Mouse (Mus musculus) CH12.LX (cell line): ENCODE data around the gene Cdh13. TPM values are rescaled to one million over a fixed set of nuclear protein-coding genes. Genes with fewer than 3 reads are reported as not detected.

Source experiments
- DNase-seq: peaks from one replicate; pipeline ENCODE4 v3.0.0-alpha.2; 2013; ENCODE audit errors: extremely low read depth
- H3K27ac ChIP-seq: 2 replicates; pipeline ENCODE4 v1.5.1; 2012; ENCODE audit warnings: low read depth, mild to moderate bottlenecking, control low read depth, moderate library complexity; ENCODE audit not compliant: insufficient read depth
- H3K27me3 ChIP-seq: replicated peaks from 2 replicates; pipeline ENCODE3; 2012; ENCODE audit warnings: inconsistent platforms
- H3K36me3 ChIP-seq, 2 experiments: replicated peaks in 1 of 2; 2 replicates each; pipeline versions ENCODE3 to v1.6.1; 2012; ENCODE audit warnings: inconsistent platforms in 1 of 2, low read length in 1 of 2, mild to moderate bottlenecking in 1 of 2, mixed read lengths in 1 of 2, moderate library complexity in 1 of 2; ENCODE audit not compliant: control insufficient read depth in 1 of 2, insufficient read depth in 1 of 2
- H3K4me1 ChIP-seq, 2 experiments: 2 replicates each; pipeline ENCODE4 v1.6.1; 2012; ENCODE audit warnings: inconsistent platforms in 1 of 2, moderate library complexity in 1 of 2; ENCODE audit not compliant: insufficient read depth in 2 of 2, control insufficient read depth in 1 of 2
- H3K4me2 ChIP-seq: 2 replicates; pipeline ENCODE4 v1.6.1; 2012; ENCODE audit warnings: low read depth, mild to moderate bottlenecking, control low read depth; ENCODE audit not compliant: poor library complexity, insufficient read depth, severe bottlenecking
- H3K4me3 ChIP-seq, 3 experiments: fragments of 150-350 bp in 1 of 3; sonication (generic) in 1 of 3; replicated peaks in 1 of 3; 2 replicates each; pipeline versions ENCODE3 to v1.5.1; 2011 to 2012; ENCODE audit warnings: low read depth in 2 of 3, low read length in 2 of 3, mild to moderate bottlenecking in 2 of 3, moderate library complexity in 2 of 3, control low read depth in 1 of 3, improper control_type of control experiment in 1 of 3, inconsistent platforms in 1 of 3, mixed read lengths in 1 of 3; ENCODE audit not compliant: poor library complexity in 1 of 3
- H3K79me2 ChIP-seq: replicated peaks from 2 replicates; pipeline ENCODE4 v1.6.1; 2012; ENCODE audit warnings: mild to moderate bottlenecking, moderate library complexity; ENCODE audit not compliant: control insufficient read depth, poor library complexity, insufficient read depth, severe bottlenecking; ENCODE audit errors: extremely low read depth
- H3K9ac ChIP-seq: 2 replicates; pipeline ENCODE4 v1.6.1; 2012; ENCODE audit warnings: low read depth, mild to moderate bottlenecking, control low read depth, moderate library complexity; ENCODE audit not compliant: insufficient read depth
- H3K9me3 ChIP-seq: replicated peaks from 2 replicates; pipeline ENCODE3; 2012; ENCODE audit warnings: low read length, inconsistent platforms, mixed read lengths
- CHD2 ChIP-seq: IDR thresholded peaks from 2 replicates; pipeline ENCODE4 v1.6.1; 2011; ENCODE audit warnings: low read length, improper control_type of control experiment
- E2F4 ChIP-seq: IDR thresholded peaks from 2 replicates; pipeline ENCODE4 v1.6.1; 2011; ENCODE audit warnings: low read depth, low read length, improper control_type of control experiment; ENCODE audit not compliant: insufficient replicate concordance
- HCFC1 ChIP-seq: IDR thresholded peaks from 2 replicates; pipeline ENCODE4 v1.6.1; 2012; ENCODE audit warnings: low read depth, mild to moderate bottlenecking, inconsistent platforms, low read length, improper control_type of control experiment
- USF2 ChIP-seq: conservative IDR thresholded peaks from 2 replicates; pipeline ENCODE4 v1.6.1; 2011; ENCODE audit warnings: low read depth, low read length, improper control_type of control experiment
- ZKSCAN1 ChIP-seq: IDR thresholded peaks from 2 replicates; pipeline ENCODE4 v1.6.1; 2012; ENCODE audit warnings: low read depth, inconsistent platforms, low read length, improper control_type of control experiment, borderline replicate concordance
- dilution Hi-C: fragments of 300-500 bp; cut with MboI; formaldehyde crosslinking; loops from 2 replicates; pipeline ENCODE4 v1.14.3; 2020; ENCODE audit warnings: low sequenced_read_pairs; ENCODE audit not compliant: extremely low pct_unique_long_range_greater_than_20kb, extremely low pct_ligation_motif_present
- in situ Hi-C: fragments of 300-500 bp; cut with MboI; formaldehyde crosslinking; loops from 3 replicates; pipeline ENCODE4 v1.14.3; 2019; ENCODE audit warnings: low sequenced_read_pairs, low pct_ligation_motif_present, low pct_unique_long_range_greater_than_20kb, mixed read lengths
- polyA plus RNA-seq: library from polyadenylated mRNA; unstranded; fragments of >175 nt; gene quantifications from 2 replicates; pipeline ENCODE4 v1.2.1, GENCODE M21; 2012; ENCODE audit warnings: low read depth; ENCODE audit not compliant: insufficient read length
- total RNA-seq, 2 experiments: library from RNA; depleted of rRNA; stranded (reverse); fragments of 300-350 nt in 1 of 2; fragments of >200 nt in 1 of 2; gene quantifications; 2 replicates each; pipeline ENCODE4 v1.2.3; 2012 to 2014

Cdh13 gene
- total and polyA plus RNA-seq, 3 experiments: not detected

DNA sequence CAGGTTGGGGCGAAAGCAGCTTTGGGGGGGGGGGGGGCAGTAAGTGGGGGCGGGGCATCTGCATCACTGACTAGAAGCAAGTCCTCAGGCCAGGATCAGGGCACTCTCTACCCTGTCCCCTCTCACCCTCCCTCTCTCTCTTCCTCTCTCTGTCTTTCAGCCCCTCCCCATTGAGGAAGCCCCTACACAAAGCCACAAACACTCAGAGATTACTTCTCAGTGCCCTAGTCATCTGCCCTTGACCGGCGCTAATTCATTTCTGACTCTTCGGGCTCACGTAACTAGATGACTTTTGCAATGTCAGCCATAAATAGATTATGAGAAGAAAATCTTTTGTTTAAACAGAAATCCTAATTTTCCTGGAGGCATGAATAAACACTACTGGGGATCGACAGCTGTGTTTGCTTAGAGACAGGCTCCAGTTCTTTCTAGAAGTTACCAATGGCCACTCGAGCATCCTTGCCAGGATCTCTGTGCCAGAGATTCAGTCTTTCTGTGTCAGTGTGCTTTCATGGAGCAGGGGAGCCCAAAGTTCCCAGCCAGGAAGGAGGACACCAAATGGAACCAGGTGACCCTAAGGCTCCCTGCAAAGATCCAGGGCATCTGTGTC lies 1077.3 kb downstream of the Cdh13 start:
- dilution Hi-C loops (no loop called here), in situ Hi-C loops (no loop called here)
- peaks cover 39% of the 10 kb centered on the region for H3K27me3 ChIP-seq
- H3K4me1 ChIP-seq: no peaks in the 10 kb centered on the region
- H3K4me3 ChIP-seq: no peak overlapping the region
- TF ChIP-seq E2F4: no peak
- TF ChIP-seq ZKSCAN1: no peak
- TF ChIP-seq HCFC1: no peak
- TF ChIP-seq USF2: no peak
- TF ChIP-seq CHD2: no peak
- no peaks in the 10 kb centered on the region for H3K9me3 ChIP-seq
- no peak overlapping the region for H3K27ac ChIP-seq
- H3K9ac ChIP-seq: no peak overlapping the region
- H3K36me3 ChIP-seq: no peaks in the 10 kb centered on the region
- no peak for DNase-seq
- H3K4me2 ChIP-seq: no peak overlapping the region
- H3K79me2 ChIP-seq: no peaks in the 10 kb centered on the region
